Mouse (Mus musculus) adrenal gland, adult (tissue): ENCODE measurements at regions not wholly inside any gene's neighbourhood (a gene's known extent, or its start where the extent isn't known, plus 50 kb on each side); places are given as distances from the start of the nearest gene placed in this dataset.
A peak's percentile ranks its signal among the peaks of the same experiment; 100 is the strongest.
"Not testable (repeated sequence)": the region's sequence is repeated elsewhere in the genome, so short reads cannot be mapped to it uniquely, and the experiment has no call there.

Experiments
- DNase-seq, 2 experiments: peaks; one replicate each; pipeline ENCODE4 v3.0.0; 2022 to 2023; ENCODE audit warnings: low spot score in 1 of 2; ENCODE audit not compliant: inconsistent age in 2 of 2

- DNase-seq, result peak; percentile 61 to 78
Observed at GRCm38 (mm10) chrX:19903962-19904930, 155.1 kb upstream of the Chst7 start.

- DNase-seq, result peak in 1 of 2 experiments; percentile 48
Observed at GRCm38 (mm10) chrX:19906646-19907371, 152.6 kb upstream of the Chst7 start.

GRCm38 (mm10) chrX:19917001-19917400 lies 142.4 kb upstream of the Chst7 start:
- DNase-seq, result no peak

- DNase-seq, result not testable (repeated sequence)
Observed at GRCm38 (mm10) chrX:19929376-19929775, 130.0 kb upstream of the Chst7 start.

- no peak for DNase-seq
Observed at GRCm38 (mm10) chrX:19929866-19930265, 129.5 kb upstream of the Chst7 start.

GRCm38 (mm10) chrX:19943305-19943704 lies 116.1 kb upstream of the Chst7 start:
- no peak for DNase-seq
